Mouse (Mus musculus) myocyte (in vitro differentiated cells): ENCODE measurements around the gene Olfr266. TPM values are rescaled to one million over a fixed set of nuclear protein-coding genes. Genes with fewer than 3 reads are reported as not detected.

Experiments
- H3K27me3 ChIP-seq: one replicate; pipeline ENCODE4 v1.6.1; 2011; ENCODE audit not compliant: control insufficient read depth, insufficient read depth, insufficient read length
- H3K36me3 ChIP-seq: one replicate; pipeline ENCODE4 v1.6.1; 2011; ENCODE audit not compliant: control insufficient read depth, insufficient read depth
- H3K4me2 ChIP-seq: one replicate; pipeline ENCODE4 v1.6.1; 2011; ENCODE audit warnings: low read depth, control low read depth
- H3K4me3 ChIP-seq: one replicate; pipeline ENCODE4 v1.5.1; 2011; ENCODE audit warnings: mild to moderate bottlenecking, control low read depth, moderate library complexity
- H3K79me2 ChIP-seq: one replicate; pipeline ENCODE4 v1.6.1; 2011; ENCODE audit not compliant: control insufficient read depth, insufficient read depth
- H3ac ChIP-seq: one replicate; pipeline ENCODE4 v1.6.1; 2011; ENCODE audit not compliant: control insufficient read depth, insufficient read length
- CEBPB ChIP-seq: IDR thresholded peaks from 2 replicates; pipeline ENCODE4 v1.6.1; 2011; ENCODE audit warnings: mild to moderate bottlenecking, moderate library complexity; ENCODE audit not compliant: poor library complexity, insufficient read depth, severe bottlenecking
- E2F4 ChIP-seq: IDR thresholded peaks from one replicate; pipeline ENCODE4 v1.6.1; 2011; ENCODE audit warnings: mild to moderate bottlenecking, control low read depth, moderate library complexity; ENCODE audit not compliant: insufficient read depth
- MAX ChIP-seq: IDR thresholded peaks from one replicate; pipeline ENCODE4 v1.6.1; 2011; ENCODE audit warnings: low read depth, mild to moderate bottlenecking, control low read depth
- MYOD1 ChIP-seq, 3 experiments: IDR thresholded peaks; one replicate each; pipeline ENCODE4 v1.6.1; 2011; ENCODE audit warnings: control low read depth in 2 of 3, low read depth in 2 of 3, mild to moderate bottlenecking in 2 of 3, moderate library complexity in 1 of 3; ENCODE audit not compliant: insufficient read length in 2 of 3, control insufficient read depth in 1 of 3
- MYOG ChIP-seq, 3 experiments: IDR thresholded peaks; one replicate each; pipeline ENCODE4 v1.6.1; 2011; ENCODE audit warnings: control low read depth in 2 of 3, low read depth in 2 of 3, mild to moderate bottlenecking in 2 of 3; ENCODE audit not compliant: insufficient read length in 2 of 3, control insufficient read depth in 1 of 3, insufficient read depth in 1 of 3
- POLR2A ChIP-seq: IDR thresholded peaks from one replicate; pipeline ENCODE4 v1.6.1; 2011; ENCODE audit warnings: low read depth, mild to moderate bottlenecking, control low read depth, moderate library complexity; ENCODE audit not compliant: insufficient read length
- POLR2AphosphoS2 ChIP-seq: IDR thresholded peaks from one replicate; pipeline ENCODE4 v1.6.1; 2011; ENCODE audit warnings: low read depth, control low read depth; ENCODE audit not compliant: insufficient read length
- REST ChIP-seq: IDR thresholded peaks from one replicate; pipeline ENCODE4 v1.6.1; 2011; ENCODE audit warnings: mild to moderate bottlenecking, control low read depth, moderate library complexity; ENCODE audit not compliant: insufficient read depth, insufficient read length
- SRF ChIP-seq: IDR thresholded peaks from one replicate; pipeline ENCODE4 v1.6.1; 2011; ENCODE audit warnings: low read depth; ENCODE audit not compliant: control insufficient read depth, insufficient read length
- TCF12 ChIP-seq: IDR thresholded peaks from one replicate; pipeline ENCODE4 v1.6.1; 2011; ENCODE audit warnings: mild to moderate bottlenecking, control low read depth; ENCODE audit not compliant: poor library complexity, insufficient read depth, severe bottlenecking
- TCF3 ChIP-seq: IDR thresholded peaks from one replicate; pipeline ENCODE4 v1.6.1; 2011; ENCODE audit warnings: low read depth, control low read depth; ENCODE audit not compliant: insufficient read length
- USF1 ChIP-seq: IDR thresholded peaks from one replicate; pipeline ENCODE4 v1.6.1; 2011; ENCODE audit warnings: low read depth, mild to moderate bottlenecking, control low read depth, moderate library complexity
- polyA plus RNA-seq: library from polyadenylated mRNA; unstranded; fragments of >200 nt; fragmentation: generic; extraction: Trizol; gene quantifications from one replicate; pipeline ENCODE4 v1.2.1, GENCODE M21; 2012; ENCODE audit warnings: missing spikeins

Gene Olfr266
- polyA plus RNA-seq, 1 experiment = not detected

DNA sequence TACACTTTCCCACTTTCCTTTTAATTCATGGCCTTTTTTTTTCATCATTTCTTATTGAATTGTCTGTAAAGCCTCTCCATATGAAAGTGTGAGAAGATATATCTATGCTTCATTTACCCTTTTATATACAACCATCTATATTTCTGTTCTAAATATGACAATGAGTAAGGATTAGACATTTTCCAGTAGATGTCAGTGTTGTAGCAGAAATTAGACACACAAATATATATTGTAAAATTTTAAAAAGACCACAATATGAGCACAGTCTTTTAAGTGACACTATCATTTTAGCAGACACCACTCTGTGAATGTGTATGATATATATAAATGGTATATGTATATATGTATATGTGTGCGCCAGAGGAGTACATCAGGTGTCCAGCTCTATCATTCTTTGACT lies 54.3 kb downstream of the Olfr266 start:
- Histone ChIP-seq H3K36me3 (no peaks in the 10 kb centered on the region), H3K27me3 (no peaks in the 10 kb centered on the region), H3K79me2 (no peaks in the 10 kb centered on the region), H3ac (no peak overlapping the region), H3K4me3 (no peak overlapping the region), H3K4me2 (no peak overlapping the region)
- no peak for TF ChIP-seq E2F4
- TF ChIP-seq MYOD1 (IDR thresholded peaks at IDR 0.05; ENCODE audit: control insufficient read depth in 1 of 3, insufficient read length in 2 of 3, low read depth in 2 of 3) = no peak
- TF ChIP-seq CEBPB = no peak
- TF ChIP-seq TCF3 = no peak
- TF ChIP-seq USF1 = no peak
- no peak for TF ChIP-seq SRF
- TF ChIP-seq MYOG (IDR thresholded peaks at IDR 0.05; ENCODE audit: control insufficient read depth in 1 of 3, insufficient read depth in 1 of 3, insufficient read length in 2 of 3, low read depth in 2 of 3) = no peak
- no peak for TF ChIP-seq REST
- no peak for TF ChIP-seq POLR2A
- no peak for TF ChIP-seq POLR2AphosphoS2
- TF ChIP-seq MAX = no peak
- TF ChIP-seq TCF12 = no peak

Other genes with a start within 250 kb of the Olfr266 start
- gene Lrif1, start 141.3 kb downstream of the Olfr266 start, polyA plus RNA-seq = 9.7 TPM
- 3.4 TPM for gene Cd53, start 36.1 kb downstream of the Olfr266 start, polyA plus RNA-seq
- gene Kcna3, start 209.9 kb upstream of the Olfr266 start, polyA plus RNA-seq = 0.07 TPM